Mouse (Mus musculus): Measurements from ENCODE around the gene Gm11639. TPM values are rescaled to one million over a fixed set of nuclear protein-coding genes. Genes with fewer than 3 reads are reported as not detected.
A peak's percentile ranks its signal among the peaks of the same experiment; 100 is the strongest.

Gm11639 gene
- total and polyA plus RNA-seq, 2 experiments from 2014 or later = 0.43 TPM; not detected in 1

GRCm38 (mm10) chr11:104645402-104645801, 40.1 kb upstream of the Gm11639 start:
- H3K4me3 ChIP-seq (ENCODE audit: low read length) = no peak overlapping the region
- H3K4me1 ChIP-seq (ENCODE audit: insufficient read depth, low read length) = no peaks in the 10 kb centered on the region
- TF ChIP-seq CTCF (IDR thresholded peaks at IDR 0.05; ENCODE audit: low read depth) = no peak
- H3K4me2 ChIP-seq (ENCODE audit: low read depth, low read length) = no peak overlapping the region
- H3K36me3 ChIP-seq (ENCODE audit: insufficient read depth, low read length) = no peaks in the 10 kb centered on the region
- WGBS = 96% methylated on average over 6 of the region's 6 CpGs
- DNase-seq (ENCODE audit: low spot score) (no peak), ATAC-seq (no peak)
- H3K9ac ChIP-seq (replicated peaks; ENCODE audit: low read length) = no peak overlapping the region
- no peaks in the 10 kb centered on the region for H3K27me3 ChIP-seq (ENCODE audit: insufficient read depth, low read length)
- no peaks in the 10 kb centered on the region for H3K9me3 ChIP-seq (ENCODE audit: low read length)
- no peak overlapping the region for H3K27ac ChIP-seq

GRCm38 (mm10) chr11:104646173-104646572, 39.3 kb upstream of the Gm11639 start:
- TF ChIP-seq CTCF (IDR thresholded peaks at IDR 0.05; ENCODE audit: low read depth) = no peak
- no peak; the same call in 1 of the 2 replicates for ATAC-seq

GRCm38 (mm10) chr11:104646611-104647010, 38.9 kb upstream of the Gm11639 start:
- no peak for TF ChIP-seq CTCF (IDR thresholded peaks at IDR 0.05; ENCODE audit: low read depth)
- no peak for ATAC-seq
- WGBS = 81% methylated on average over 5 of the region's 5 CpGs
- no peak overlapping the region for H3K27ac ChIP-seq
- H3K27me3 ChIP-seq (ENCODE audit: insufficient read depth, low read length) = no peaks in the 10 kb centered on the region
- H3K4me3 ChIP-seq (ENCODE audit: low read length) = no peak overlapping the region
- no peaks in the 10 kb centered on the region for H3K9me3 ChIP-seq (ENCODE audit: low read length)
- no peaks in the 10 kb centered on the region for H3K36me3 ChIP-seq (ENCODE audit: insufficient read depth, low read length)
- DNase-seq (ENCODE audit: low spot score) = no peak
- H3K9ac ChIP-seq (replicated peaks; ENCODE audit: low read length) = no peak overlapping the region
- H3K4me1 ChIP-seq (ENCODE audit: insufficient read depth, low read length) = no peaks in the 10 kb centered on the region
- H3K4me2 ChIP-seq (ENCODE audit: low read depth, low read length) = no peak overlapping the region

More at GRCm38 (mm10) chr11:104646173-104646572, 39.3 kb upstream of the Gm11639 start:
- no peak overlapping the region for H3K4me3 ChIP-seq (ENCODE audit: low read length)
- no peaks in the 10 kb centered on the region for H3K36me3 ChIP-seq (ENCODE audit: insufficient read depth, low read length)
- no peaks in the 10 kb centered on the region for H3K9me3 ChIP-seq (ENCODE audit: low read length)
- H3K27ac ChIP-seq = no peak overlapping the region
- H3K4me1 ChIP-seq (ENCODE audit: insufficient read depth, low read length) = no peaks in the 10 kb centered on the region
- 88% methylated on average over 4 of the region's 4 CpGs for WGBS
- no peaks in the 10 kb centered on the region for H3K27me3 ChIP-seq (ENCODE audit: insufficient read depth, low read length)
- DNase-seq (ENCODE audit: low spot score) = no peak
- no peak overlapping the region for H3K4me2 ChIP-seq (ENCODE audit: low read depth, low read length)
- no peak overlapping the region for H3K9ac ChIP-seq (replicated peaks; ENCODE audit: low read length)

- DNase-seq (ENCODE audit: low spot score) (peak; percentile 7), ATAC-seq (no peak)
- Histone ChIP-seq H3K36me3 (ENCODE audit: insufficient read depth, low read length) (no peaks in the 10 kb centered on the region), H3K4me2 (ENCODE audit: low read depth, low read length) (no peak overlapping the region), H3K9me3 (ENCODE audit: low read length) (no peaks in the 10 kb centered on the region), H3K27ac (no peak overlapping the region), H3K9ac (replicated peaks; ENCODE audit: low read length) (no peak overlapping the region), H3K27me3 (ENCODE audit: insufficient read depth, low read length) (no peaks in the 10 kb centered on the region), H3K4me1 (ENCODE audit: insufficient read depth, low read length) (no peaks in the 10 kb centered on the region), H3K4me3 (ENCODE audit: low read length) (no peak overlapping the region)
- TF ChIP-seq CTCF (IDR thresholded peaks at IDR 0.05; ENCODE audit: low read depth) = no peak
- 52% methylated on average over 8 of the region's 8 CpGs for WGBS
Measured at GRCm38 (mm10) chr11:104647188-104647867, 38.2 kb upstream of the Gm11639 start.

DNA sequence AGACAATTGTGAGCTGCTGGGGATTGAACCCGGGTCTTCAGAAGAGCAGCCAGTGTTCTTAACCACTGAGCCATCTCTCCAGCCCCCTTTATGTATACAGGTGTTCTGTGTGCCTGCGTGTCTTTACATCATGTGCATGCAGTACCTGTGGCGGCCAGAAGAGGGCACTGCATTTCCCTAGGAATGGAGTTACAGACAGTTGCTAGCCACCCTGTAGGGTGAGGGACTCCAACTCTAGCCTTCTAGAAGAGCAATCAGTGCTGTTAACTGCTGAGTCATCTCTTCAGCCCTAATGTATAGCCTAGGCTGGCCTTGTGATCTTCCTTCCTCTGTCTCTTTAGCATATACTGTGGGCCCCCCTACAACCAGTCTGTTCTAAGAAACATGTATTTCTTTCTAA, 36.9 kb upstream of the Gm11639 start:
- no peaks in the 10 kb centered on the region for H3K36me3 ChIP-seq (ENCODE audit: insufficient read depth, low read length)
- no peak overlapping the region for H3K4me3 ChIP-seq (ENCODE audit: low read length)
- H3K27ac ChIP-seq = no peak overlapping the region
- no peaks in the 10 kb centered on the region for H3K4me1 ChIP-seq (ENCODE audit: insufficient read depth, low read length)
- 56% methylated on average over 3 of the region's 3 CpGs for WGBS
- no peaks in the 10 kb centered on the region for H3K9me3 ChIP-seq (ENCODE audit: low read length)
- H3K27me3 ChIP-seq (ENCODE audit: insufficient read depth, low read length) = no peaks in the 10 kb centered on the region
- ATAC-seq = no peak
- no peak for DNase-seq (ENCODE audit: low spot score)
- no peak overlapping the region for H3K4me2 ChIP-seq (ENCODE audit: low read depth, low read length)
- no peak overlapping the region for H3K9ac ChIP-seq (replicated peaks; ENCODE audit: low read length)
- TF ChIP-seq CTCF (IDR thresholded peaks at IDR 0.05; ENCODE audit: low read depth) = peak; percentile 64

GRCm38 (mm10) chr11:104660599-104660998, 24.9 kb upstream of the Gm11639 start:
- H3K36me3 ChIP-seq (ENCODE audit: insufficient read depth, low read length) = no peaks in the 10 kb centered on the region
- no peak overlapping the region for H3K4me3 ChIP-seq (ENCODE audit: low read length)
- DNase-seq (ENCODE audit: low spot score) (no peak), ATAC-seq (no peak)
- H3K9ac ChIP-seq (replicated peaks; ENCODE audit: low read length) = no peak overlapping the region
- peak; percentile 13; the same call in 1 of the 2 replicates for TF ChIP-seq CTCF (IDR thresholded peaks at IDR 0.05; ENCODE audit: low read depth)
- H3K9me3 ChIP-seq (ENCODE audit: low read length) = peaks cover 4% of the 10 kb centered on the region; the same call in 1 of the 2 replicates
- no peaks in the 10 kb centered on the region for H3K4me1 ChIP-seq (ENCODE audit: insufficient read depth, low read length)
- 96% methylated on average over 4 of the region's 4 CpGs for WGBS
- H3K27me3 ChIP-seq (ENCODE audit: insufficient read depth, low read length) = no peaks in the 10 kb centered on the region
- H3K4me2 ChIP-seq (ENCODE audit: low read depth, low read length) = no peak overlapping the region
- H3K27ac ChIP-seq = no peak overlapping the region

GRCm38 (mm10) chr11:104661106-104661505, 24.4 kb upstream of the Gm11639 start:
- H3K36me3 ChIP-seq (ENCODE audit: insufficient read depth, low read length) = no peaks in the 10 kb centered on the region
- no peaks in the 10 kb centered on the region for H3K27me3 ChIP-seq (ENCODE audit: insufficient read depth, low read length)
- H3K4me3 ChIP-seq (ENCODE audit: low read length) = no peak overlapping the region
- no peak for TF ChIP-seq CTCF (IDR thresholded peaks at IDR 0.05; ENCODE audit: low read depth)
- H3K4me2 ChIP-seq (ENCODE audit: low read depth, low read length) = no peak overlapping the region
- no peaks in the 10 kb centered on the region for H3K4me1 ChIP-seq (ENCODE audit: insufficient read depth, low read length)
- ATAC-seq (no peak), DNase-seq (ENCODE audit: low spot score) (no peak)
- peaks cover 4% of the 10 kb centered on the region; the same call in 1 of the 2 replicates for H3K9me3 ChIP-seq (ENCODE audit: low read length)
- H3K9ac ChIP-seq (replicated peaks; ENCODE audit: low read length) = no peak overlapping the region
- no peak overlapping the region for H3K27ac ChIP-seq
- whole genome bisulfite sequencing = 85% methylated on average over 5 of the region's 5 CpGs
